Mouse (Mus musculus): ENCODE results near the gene Nos3.

DNA sequence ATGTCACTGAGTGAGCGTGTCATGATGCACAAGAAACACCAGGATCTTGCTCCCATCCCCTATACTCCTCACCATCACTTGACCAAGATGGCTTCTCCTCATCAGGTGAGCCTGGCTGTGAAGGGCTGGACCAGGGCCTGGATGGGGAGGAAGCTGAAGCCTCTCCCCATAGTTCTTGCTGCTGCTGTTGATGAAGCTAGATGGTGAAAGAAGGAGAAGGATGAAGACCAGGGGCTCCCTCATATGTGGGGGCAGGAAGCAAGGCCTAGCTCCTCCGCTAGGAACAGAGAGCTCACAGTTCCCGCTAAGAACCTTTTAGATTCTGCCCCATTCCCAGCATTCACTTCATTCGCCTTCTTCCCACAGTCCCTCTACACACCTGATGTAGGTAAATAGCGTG is 20.8 kb downstream of the Nos3 start:
- no peak for TF ChIP-seq CTCF (IDR thresholded peaks at IDR 0.05; ENCODE audit: extremely low read depth, insufficient read length, insufficient replicate concordance, low read depth, low read length)
- no peak for TF ChIP-seq POLR2A (IDR thresholded peaks at IDR 0.05; ENCODE audit: low read depth, low read length)
